Mouse (Mus musculus): ENCODE results near the gene Gpd1.
"Not testable (repeated sequence)": the region's sequence is repeated elsewhere in the genome, so short reads cannot be mapped to it uniquely, and the experiment has no call there.

Gpd1 gene

DNA sequence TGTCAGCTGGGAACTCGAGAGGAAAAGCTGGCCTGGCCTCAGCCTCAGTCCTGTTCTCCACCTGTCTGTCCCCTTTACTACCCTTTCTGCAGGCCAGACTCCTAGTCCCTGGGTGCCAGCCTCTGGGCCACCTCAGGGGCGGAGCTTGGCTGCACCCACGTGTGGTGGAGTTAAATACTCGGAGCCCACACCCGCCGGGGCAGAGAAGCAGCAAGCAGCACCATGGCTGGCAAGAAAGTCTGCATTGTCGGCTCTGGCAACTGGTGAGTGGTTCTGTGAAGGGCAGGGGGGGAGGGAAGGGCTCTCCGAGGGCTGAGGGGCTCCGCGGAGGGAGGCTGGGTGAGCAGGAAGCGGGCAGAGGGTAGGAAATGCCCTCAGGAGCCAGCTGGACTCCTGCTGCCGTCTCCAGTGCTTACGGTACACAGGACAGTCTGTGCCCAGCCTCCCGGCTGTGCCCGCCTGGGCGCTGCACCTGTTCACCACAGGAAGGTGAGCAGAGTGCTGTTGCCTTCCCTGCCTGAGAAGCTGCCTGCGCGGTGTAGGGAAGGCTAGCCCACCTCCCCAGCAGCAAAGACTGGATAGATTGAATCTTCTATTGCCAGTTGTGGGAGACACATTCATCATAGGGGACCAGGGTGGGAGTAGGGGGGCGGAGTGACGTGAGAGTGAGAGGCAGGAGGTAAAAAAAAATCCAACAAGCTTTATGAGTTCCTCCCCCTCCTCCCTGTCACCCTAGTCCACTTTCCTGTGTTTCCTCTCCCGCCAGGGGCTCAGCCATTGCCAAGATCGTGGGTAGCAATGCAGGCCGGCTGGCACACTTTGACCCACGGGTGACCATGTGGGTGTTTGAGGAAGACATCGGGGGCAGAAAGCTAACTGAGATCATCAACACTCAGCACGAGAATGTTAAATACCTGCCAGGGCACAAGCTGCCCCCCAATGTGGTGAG lies at the start of gene Gpd1:
Gene Gpd1 (plus strand): TSS at position 130 of the 949 bp plus-strand sequence.
- no peak for DNase-seq (ENCODE audit: low read depth)

DNA sequence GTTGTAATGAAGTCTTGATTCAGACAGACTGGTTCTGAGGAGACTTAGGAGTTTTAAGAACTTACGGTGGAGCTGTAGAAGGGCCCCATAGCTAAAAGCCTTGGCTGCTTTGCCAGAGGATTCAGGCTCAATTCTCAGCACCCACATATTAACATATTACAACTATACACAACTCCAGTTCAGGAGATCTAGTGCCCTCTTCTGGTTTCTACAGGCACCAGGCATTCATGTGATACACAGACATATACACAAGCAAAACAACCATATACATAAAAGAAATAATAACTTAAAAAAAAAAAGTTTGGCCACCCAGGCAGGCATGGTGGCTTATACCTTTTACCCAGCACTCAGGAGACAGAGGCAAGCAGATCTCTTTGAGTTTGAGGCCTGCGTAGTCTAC lies 49.8 kb upstream of the Gpd1 start:
- no peak for DNase-seq (ENCODE audit: low read depth)

DNA sequence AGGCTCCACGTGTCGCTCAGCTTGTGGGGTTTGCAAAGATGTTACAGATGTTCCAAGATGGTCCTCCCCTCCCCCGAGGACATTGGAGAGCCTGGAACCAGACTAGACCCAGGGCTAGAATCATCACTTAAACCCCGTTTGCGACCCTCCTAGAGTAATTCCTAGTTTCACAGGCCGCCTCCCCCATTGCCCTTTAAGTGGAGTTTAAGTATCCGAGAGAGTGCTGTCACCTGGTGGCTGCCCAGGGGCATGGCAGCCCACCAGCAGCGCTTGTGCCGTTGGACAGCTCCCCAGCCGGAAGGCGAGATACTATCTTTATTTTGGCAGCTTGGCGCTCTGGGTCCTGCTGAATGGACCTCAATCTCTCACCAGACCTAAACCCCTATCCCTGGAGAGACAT lies 48.4 kb upstream of the Gpd1 start:
- DNase-seq (ENCODE audit: low read depth) = peak; percentile 75

DNA sequence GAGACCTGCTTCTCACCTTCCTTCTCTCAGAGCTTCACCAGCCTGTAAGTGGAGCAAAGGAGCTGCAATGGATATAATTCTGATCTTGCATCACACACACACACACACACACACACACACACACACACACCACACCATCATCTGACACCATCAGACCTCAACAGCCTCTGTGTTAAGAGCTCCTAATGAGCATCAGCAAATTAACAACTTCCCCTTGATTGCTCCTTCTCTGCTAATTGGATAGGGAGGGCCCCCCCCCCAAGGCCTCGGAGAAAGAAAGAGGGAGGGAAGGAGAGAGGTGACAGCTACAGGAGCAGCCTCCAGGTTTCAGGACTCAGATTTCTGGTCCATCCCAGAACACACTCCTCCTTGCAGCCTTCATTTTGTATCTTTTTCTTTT lies 47.9 kb upstream of the Gpd1 start:
- DNase-seq (ENCODE audit: low read depth) = no peak

DNA sequence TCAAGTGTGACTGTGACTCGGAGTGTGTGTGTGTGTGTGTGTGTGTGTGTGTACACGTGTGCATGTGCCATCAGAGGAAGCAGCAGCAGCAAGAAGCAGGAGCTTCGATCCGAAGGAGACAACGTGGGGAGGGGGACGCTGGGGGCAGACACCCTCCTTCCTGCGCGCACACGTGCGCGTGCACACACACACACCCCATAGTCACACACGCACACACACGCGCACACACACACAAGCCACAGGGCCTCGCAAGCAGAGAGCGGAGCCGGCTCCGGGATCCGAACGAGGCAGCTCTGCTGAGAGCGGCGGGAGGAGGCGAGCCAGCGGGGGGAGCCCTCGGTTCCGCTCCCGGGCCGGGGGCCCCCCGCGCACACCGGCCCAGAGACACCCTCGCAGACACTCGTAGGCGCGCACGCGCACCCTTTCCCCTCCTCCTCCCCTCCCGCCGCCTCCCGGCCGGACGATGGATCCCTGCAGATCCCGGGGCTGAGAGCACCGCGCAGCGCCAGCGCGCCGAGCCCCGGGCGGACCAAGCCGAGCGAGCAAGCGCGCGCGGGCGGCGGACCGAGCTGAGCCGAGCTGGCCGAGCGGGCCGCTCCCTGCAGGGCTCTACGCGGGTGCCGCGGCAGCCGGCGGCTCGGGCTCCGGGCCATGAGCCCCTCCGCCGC lies 47.0 kb upstream of the Gpd1 start, which contains the start of gene Asic1:
Gene Asic1 (plus strand): TSS at position 215 of the 668 bp plus-strand sequence.
- DNase-seq (ENCODE audit: low read depth) = no peak

DNA sequence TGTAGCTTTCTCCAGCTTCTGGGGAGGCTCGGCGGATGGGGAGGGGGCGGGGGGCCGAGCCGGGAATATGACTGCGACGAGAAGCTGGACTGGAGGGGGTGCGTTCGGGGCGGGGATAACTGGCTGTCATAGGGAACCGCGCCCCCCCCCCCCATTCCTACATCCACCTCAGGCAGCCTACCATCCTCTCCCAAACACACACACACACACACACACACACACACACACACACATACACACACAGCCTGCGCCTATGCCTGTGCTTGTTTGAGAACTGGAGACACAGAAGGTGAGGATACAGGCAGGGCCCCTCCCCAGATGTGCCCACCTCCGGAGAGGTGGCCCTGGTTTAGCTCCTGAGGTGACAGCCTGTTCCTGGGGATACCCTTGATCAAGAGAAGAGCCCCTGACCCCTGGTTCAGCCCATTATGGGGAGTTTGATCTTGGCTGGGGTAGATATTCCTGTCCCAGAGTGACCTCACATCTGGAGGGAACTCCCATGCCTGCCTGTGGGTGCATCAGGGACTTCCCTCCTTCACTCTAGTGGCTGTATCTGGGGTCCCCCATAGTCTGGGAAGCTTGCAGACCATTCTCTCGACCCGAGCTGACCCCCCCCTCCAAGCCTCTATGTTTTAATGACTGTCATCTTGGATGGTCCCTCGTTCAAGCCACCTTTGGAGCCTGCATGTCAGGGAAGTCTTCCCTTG lies 46.2 kb upstream of the Gpd1 start:
- DNase-seq (ENCODE audit: low read depth) = no peak

DNA sequence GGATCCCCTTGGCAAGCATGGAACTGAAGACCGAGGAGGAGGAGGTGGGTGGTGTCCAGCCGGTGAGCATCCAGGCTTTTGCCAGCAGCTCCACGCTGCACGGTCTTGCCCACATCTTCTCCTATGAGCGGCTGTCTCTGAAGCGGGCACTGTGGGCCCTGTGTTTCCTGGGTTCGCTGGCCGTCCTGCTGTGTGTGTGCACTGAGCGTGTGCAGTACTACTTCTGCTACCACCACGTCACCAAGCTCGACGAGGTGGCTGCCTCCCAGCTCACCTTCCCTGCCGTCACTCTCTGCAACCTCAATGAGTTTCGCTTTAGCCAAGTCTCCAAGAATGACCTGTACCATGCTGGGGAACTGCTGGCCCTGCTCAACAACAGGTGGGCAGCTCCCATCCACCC lies 45.5 kb upstream of the Gpd1 start:
- DNase-seq (ENCODE audit: low read depth) = no peak

DNA sequence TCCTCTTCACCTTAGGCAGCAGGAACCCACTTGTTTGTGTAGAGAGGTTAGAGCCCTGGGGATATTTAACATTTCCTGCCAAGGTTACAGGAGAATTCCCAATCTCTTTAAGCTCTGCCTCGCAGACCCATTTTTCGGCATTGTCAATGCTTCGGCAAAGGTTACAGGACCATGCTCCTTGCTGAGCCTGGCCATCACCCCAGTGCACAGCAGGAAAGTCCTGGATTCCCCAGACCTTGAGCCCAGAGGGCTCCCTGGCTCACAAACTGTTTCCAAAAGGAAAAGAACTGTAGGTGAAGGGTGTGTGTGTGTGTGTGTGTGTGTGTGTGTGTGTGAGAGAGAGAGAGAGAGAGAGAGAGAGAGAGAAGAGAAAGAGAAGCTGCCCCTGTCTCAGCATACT lies 42.4 kb upstream of the Gpd1 start:
- no peak for DNase-seq (ENCODE audit: low read depth)

DNA sequence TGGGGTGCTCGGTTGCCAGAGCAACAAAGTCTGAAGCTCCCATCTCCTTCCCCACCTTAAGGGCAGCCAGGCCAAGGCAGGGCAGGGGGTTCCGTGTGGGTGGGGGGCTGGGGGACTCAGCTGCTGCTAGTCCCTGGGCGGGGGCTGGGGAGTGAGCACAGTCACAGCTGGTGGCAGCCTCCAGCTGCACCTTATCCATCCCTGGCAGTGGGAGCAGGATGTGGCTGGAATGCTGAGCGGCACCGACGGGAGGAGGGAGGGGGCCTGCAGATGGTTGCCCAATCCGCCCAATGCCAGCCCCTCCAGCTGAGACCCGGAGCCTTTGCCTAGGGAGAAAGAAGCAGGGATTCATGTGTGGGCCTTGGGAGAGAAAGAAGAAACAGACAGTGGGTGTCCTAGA lies 40.2 kb upstream of the Gpd1 start:
- no peak for DNase-seq (ENCODE audit: low read depth)

DNA sequence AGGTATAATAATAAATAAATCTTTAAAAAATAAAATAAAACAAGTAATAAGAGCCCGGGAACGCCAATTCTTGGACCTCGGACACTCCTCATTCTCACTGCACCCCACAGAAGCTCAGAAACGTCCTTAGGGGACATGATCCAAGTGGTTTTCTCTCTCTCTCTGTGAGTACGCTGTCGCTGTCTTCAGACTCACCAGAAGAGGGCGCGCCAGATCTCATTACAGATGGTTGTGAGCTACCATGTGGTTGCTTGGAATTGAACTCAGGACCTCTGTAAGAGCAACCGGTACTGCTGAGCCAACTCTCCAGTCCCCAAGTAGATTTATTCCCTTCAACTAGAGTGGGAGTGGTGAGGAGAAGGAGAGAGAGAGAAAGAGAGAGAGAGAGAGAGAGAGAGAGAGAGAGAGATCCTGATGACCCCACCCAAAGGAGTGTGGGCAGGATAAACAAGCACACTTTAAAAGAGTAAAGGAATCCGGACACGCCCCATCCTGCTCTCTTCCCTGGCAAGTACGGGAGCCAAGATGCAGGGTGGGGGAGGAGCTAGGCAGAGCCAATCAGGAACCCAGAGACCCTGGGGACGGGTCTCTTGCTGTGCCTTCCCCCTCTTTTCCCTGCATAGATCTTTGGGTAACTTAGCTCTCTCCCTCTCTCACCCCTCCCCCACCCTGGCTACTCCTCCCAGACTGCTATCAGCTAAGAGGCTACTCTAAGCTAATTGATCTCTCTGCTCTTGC lies 39.1 kb upstream of the Gpd1 start:
- DNase-seq (ENCODE audit: low read depth) = peak; percentile 45

DNA sequence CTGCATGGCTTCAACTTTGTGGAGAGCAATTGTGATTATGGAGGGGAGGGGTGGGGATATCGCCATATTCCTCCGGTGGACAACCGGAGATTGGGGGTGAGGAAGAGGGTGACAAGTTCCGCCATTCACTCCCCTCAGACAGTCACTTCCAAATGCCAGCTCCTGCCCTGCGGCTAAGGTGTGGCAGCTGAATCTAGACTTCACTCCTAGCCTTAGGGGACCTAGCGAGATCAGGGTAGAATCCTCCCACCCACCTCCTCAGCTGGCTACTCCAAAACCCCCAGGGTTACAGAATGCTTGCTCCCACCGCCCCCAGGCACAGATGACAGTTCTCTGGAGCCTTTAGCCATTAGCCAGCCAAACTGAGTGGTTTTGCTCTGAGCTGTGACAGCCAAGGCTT lies 38.3 kb upstream of the Gpd1 start:
- no peak for DNase-seq (ENCODE audit: low read depth)

DNA sequence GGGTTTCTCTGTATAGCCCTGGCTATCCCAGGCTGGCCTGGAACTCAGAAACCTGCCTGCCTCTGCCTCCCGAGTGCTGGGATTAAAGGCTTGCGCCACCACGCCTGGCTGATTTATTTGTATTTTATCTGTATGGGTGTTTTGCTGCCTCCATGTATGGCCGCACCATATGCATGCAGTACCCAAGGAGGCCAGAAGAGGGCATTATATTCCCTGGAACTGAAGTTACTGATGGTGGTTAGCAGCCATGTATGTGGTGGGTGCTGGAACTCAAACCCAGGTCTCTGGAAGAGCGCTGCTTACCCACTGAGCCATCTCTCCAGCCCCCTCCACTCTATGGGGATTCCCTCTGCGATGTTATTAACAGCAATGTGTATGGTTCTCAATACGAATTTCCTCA lies 34.4 kb upstream of the Gpd1 start:
- DNase-seq (ENCODE audit: low read depth) = peak; percentile 55

DNA sequence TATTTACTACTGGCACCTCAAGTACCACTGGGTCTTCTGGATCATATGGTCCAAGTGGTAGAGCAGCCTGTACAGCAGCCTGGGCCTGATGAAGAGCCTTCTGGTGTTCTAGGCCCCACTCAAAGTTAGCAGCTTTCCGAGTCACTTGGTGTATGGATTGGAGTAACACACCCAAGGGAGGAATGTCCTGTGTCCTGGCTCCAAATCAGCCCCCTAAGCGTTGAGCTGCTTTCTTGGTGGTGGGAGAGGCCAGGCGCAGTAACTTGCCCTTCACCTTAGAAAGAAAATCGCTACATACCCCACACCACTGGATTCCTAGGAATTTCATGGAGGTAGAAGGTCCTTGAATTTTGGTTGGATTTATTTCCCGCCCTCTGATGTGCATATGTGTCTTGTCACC lies 33.2 kb upstream of the Gpd1 start:
- DNase-seq (ENCODE audit: low read depth) = no peak

DNA sequence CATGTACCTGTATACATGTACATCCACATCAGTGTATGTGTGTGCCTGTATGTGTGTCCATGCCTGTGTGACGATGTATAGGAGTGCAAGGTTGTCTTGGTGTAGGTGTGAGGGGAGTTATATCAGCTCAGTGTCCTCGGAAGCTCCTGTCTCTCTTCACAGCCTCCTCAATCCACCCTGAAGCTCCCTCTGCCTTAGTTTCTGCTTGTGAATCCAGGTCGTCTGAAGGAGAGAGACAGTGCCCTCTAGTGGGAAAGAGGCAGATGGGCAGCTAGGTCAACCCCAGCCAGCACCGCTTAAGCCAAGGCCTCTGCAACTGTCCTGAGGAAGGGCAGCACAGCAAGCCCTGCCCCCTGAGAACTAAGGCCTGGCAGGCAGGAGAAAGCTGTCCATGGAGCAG lies 28.6 kb upstream of the Gpd1 start:
- DNase-seq (ENCODE audit: low read depth) = peak; percentile 66

DNA sequence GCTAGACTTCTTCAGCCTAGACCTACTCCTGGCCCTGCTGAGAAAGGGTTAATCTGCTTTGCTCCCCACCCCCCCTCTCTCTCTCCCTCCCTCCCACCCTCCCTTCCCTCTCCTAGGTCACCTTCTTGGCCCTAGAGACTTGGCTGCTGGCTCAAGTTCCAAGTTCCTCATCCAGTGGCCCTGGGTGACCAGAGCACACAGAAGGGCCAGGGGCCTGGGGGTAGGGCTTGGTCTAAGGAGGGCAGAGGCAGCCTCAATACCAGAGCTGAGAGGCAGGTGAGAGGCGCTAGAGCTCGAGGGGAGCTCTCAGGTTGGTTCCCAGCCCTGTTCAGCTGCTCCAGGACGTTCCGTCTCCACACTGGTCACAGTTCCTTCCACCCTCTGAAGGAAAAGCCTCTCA lies 26.4 kb upstream of the Gpd1 start:
- DNase-seq (ENCODE audit: low read depth) = no peak

DNA sequence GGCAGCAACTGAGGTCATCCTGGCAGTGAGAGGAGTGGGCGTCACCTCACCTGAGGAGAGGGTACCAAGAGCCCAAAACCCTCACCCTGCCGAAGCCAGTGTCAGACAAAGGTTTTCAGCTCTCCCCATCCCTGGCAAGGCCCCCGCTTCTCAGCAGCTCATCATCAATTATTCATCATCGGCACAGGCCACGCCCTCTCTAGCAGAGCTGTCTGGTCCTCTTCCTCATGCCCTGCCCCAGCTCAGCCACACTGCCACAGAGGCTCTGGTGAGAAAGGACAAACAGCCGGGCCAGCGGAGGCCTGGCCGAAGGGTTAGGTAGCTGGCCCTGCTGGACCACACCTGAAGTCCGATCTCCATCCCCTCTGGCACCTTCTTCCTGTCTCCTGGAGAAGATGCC lies 25.3 kb upstream of the Gpd1 start:
- no peak for DNase-seq (ENCODE audit: low read depth)

DNA sequence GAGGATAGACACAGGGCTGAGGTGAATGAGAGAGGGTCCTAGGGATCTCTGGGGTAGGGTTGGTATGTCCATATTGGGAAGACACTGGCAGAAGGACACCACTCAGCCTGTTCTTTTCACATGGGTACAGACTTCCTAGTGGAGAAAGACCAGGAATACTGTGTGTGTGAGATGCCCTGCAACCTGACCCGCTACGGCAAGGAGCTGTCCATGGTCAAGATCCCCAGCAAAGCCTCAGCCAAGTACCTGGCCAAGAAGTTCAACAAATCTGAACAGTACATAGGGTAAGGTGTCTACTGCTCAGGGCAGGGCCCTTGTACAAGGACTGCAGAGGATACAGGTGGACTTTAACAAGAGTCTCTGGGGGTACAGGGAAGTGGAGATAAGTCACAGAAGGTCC lies 20.0 kb upstream of the Gpd1 start:
- no peak for DNase-seq (ENCODE audit: low read depth)

DNA sequence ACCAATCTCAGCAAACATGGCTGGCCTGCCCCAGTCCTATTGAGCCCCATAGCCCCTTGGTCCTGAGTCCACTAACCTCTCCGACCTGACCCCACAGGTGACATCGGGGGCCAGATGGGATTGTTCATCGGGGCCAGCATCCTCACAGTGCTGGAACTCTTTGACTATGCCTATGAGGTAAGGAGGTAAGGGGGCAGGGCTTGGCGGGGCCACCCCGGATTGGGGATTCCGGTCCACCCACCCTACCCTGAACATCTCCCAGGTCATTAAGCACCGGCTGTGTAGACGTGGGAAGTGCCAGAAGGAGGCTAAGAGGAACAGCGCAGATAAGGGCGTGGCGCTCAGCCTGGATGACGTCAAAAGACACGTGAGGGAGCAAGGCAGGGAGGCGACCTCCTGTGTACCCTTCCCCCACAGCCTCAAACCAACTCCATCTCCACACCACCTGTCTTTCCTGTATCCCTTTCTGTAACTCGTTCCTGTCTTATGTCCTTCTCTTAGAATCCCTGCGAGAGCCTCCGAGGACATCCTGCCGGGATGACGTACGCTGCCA lies 18.7 kb upstream of the Gpd1 start:
- DNase-seq (ENCODE audit: low read depth) = no peak

DNA sequence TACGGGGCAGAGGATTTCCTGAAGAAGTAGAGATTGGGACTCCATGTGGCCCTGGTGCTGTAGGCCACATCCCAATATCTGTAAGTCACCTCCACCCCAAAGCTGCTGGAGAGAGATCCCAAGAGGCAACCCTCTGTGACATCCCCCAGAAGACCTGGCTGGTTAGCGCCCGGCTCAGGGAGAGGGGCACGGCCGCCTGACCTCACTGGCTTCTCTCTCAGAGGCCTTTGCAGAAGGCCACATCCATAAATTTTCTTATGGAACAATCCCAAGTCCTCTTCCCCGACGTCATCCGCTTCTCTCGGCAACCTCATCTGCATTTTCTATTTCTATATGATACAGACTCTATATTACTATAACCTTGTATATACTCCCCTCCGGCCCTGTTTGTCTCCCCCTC lies 17.6 kb upstream of the Gpd1 start:
- DNase-seq (ENCODE audit: low read depth) = no peak

DNA sequence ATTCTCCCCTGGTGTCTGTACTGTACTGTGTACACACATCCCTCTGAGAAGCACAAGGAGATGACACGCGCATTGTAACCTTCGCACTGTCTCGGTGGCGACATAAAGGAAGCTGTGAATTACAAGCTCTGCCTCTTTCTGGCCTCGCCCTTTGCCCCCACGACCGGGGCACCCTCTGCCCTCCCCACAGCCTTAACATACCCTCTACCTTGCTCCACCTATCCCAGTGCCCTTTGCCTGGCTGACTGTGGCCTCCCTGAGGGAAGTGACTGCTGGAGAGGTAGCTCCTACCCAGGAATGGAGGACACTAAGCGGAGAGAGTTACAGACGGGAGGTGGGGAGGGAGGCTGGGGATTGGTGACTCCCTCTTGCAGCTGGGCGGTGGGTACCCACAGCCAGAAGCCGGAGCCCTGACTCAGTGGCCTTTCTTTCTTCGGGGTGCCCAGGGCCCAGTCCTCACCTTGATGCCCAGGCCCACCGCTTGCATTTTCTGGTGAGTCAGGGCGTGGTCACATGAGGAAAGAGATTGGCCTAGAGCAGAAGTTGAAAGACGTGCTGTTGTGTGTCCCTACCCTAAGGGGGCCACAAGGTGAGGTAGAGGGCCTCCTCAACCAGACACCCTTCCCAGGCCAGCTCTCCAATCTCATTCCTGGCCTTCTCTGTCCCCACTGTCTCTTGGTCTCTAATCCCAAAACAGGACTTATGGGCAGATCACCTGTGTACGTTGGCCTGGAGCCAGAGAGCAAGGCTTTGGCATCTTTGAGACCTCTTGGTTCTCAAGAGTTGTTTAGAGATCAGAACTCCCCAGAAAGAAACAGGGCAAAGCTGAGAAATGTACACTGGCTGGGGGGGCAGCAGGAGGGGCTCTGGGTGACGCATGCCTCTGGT lies 16.9 kb upstream of the Gpd1 start:
- no peak for DNase-seq (ENCODE audit: low read depth)

DNA sequence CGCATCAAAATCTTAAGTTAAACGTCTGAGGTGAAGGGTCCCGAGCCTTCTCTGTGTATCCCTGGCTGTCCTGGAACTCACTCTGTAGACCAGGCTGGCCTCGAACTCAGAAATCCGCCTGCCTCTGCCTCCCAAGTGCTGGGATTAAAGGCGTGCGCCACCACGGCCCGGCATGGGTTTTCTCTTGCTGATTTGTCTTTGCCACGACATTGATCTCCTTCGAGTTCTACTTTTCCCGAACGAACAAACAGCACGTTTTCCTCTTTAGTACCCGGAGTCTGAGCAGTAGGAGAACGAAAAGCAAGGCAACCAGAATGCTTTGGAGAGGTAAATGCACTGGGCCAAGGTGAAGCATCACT lies 15.7 kb upstream of the Gpd1 start:
- not testable (repeated sequence) for DNase-seq (ENCODE audit: low read depth)
